Mouse (Mus musculus) right cerebral cortex, postnatal 25 days (tissue): Measurements from ENCODE around the gene Zbtb16.

ENCODE experiments used
- DNase-seq: peaks from one replicate; pipeline ENCODE4 v3.0.0; 2022

Zbtb16 gene

GRCm38 (mm10) chr9:48761732-48762637 is 74.0 kb downstream of the Zbtb16 start:
- no peak for DNase-seq

GRCm38 (mm10) chr9:48761175-48761556 is 74.9 kb downstream of the Zbtb16 start:
- DNase-seq: no peak

- DNase-seq: peak; percentile 58
Observed at GRCm38 (mm10) chr9:48760449-48761174, 75.4 kb downstream of the Zbtb16 start.

GRCm38 (mm10) chr9:48759098-48759497 is 76.9 kb downstream of the Zbtb16 start:
- DNase-seq: no peak

GRCm38 (mm10) chr9:48757650-48758580 is 78.1 kb downstream of the Zbtb16 start:
- no peak for DNase-seq

- no peak for DNase-seq
Observed at GRCm38 (mm10) chr9:48756261-48756812, 79.7 kb downstream of the Zbtb16 start.

GRCm38 (mm10) chr9:48755438-48756070 is 80.5 kb downstream of the Zbtb16 start:
- no peak for DNase-seq

- no peak for DNase-seq
Observed at GRCm38 (mm10) chr9:48754418-48754817, 81.6 kb downstream of the Zbtb16 start.

- no peak for DNase-seq
Observed at GRCm38 (mm10) chr9:48753881-48754280, 82.1 kb downstream of the Zbtb16 start.

- no peak for DNase-seq
Observed at GRCm38 (mm10) chr9:48751900-48752299, 84.1 kb downstream of the Zbtb16 start.

GRCm38 (mm10) chr9:48749666-48750065 is 86.4 kb downstream of the Zbtb16 start:
- DNase-seq: no peak

GRCm38 (mm10) chr9:48749168-48749567 is 86.9 kb downstream of the Zbtb16 start:
- DNase-seq: no peak

GRCm38 (mm10) chr9:48748761-48749160 is 87.3 kb downstream of the Zbtb16 start:
- DNase-seq: no peak

GRCm38 (mm10) chr9:48748216-48748615 is 87.8 kb downstream of the Zbtb16 start:
- DNase-seq: no peak

- DNase-seq: no peak
Observed at GRCm38 (mm10) chr9:48746506-48746905, 89.5 kb downstream of the Zbtb16 start.

GRCm38 (mm10) chr9:48745347-48746119 is 90.5 kb downstream of the Zbtb16 start:
- DNase-seq: no peak

GRCm38 (mm10) chr9:48744916-48745315 is 91.1 kb downstream of the Zbtb16 start:
- DNase-seq: no peak

- DNase-seq: no peak
Observed at GRCm38 (mm10) chr9:48744451-48744850, 91.6 kb downstream of the Zbtb16 start.

GRCm38 (mm10) chr9:48743338-48744285 is 92.4 kb downstream of the Zbtb16 start:
- DNase-seq: no peak

- DNase-seq: no peak
Observed at GRCm38 (mm10) chr9:48742150-48742549, 93.9 kb downstream of the Zbtb16 start.
